Mouse (Mus musculus) frontal cortex, postnatal 36 days (tissue): Measurements from ENCODE around the gene Myo15b.
A peak's percentile ranks its signal among the peaks of the same experiment; 100 is the strongest.

ENCODE experiments used
- DNase-seq, 2 experiments: peaks; one replicate each; pipeline ENCODE4 v3.0.0; 2022; ENCODE audit warnings: low spot score in 2 of 2

The Myo15b gene

DNA sequence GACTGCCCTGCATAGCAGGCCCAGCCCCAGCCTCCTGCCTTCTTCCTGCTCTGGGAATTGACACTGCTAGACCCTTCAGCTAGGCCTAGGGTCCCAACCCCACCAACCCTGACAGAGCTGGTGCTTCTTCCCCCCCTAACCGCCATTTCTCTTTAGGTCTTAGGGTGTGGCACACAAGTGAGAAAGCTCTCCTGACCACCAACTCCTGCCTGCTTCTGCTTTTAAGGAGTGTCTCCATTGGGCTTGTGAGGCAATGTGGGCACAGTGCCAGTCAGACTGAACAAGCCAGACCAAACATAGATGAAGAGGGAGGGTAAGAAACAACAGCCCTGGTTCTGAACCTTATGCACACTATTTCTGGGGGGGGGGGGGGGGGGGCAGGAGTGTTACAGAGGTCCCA, 44.6 kb downstream of the Myo15b start:
- DNase-seq, result no peak

DNA sequence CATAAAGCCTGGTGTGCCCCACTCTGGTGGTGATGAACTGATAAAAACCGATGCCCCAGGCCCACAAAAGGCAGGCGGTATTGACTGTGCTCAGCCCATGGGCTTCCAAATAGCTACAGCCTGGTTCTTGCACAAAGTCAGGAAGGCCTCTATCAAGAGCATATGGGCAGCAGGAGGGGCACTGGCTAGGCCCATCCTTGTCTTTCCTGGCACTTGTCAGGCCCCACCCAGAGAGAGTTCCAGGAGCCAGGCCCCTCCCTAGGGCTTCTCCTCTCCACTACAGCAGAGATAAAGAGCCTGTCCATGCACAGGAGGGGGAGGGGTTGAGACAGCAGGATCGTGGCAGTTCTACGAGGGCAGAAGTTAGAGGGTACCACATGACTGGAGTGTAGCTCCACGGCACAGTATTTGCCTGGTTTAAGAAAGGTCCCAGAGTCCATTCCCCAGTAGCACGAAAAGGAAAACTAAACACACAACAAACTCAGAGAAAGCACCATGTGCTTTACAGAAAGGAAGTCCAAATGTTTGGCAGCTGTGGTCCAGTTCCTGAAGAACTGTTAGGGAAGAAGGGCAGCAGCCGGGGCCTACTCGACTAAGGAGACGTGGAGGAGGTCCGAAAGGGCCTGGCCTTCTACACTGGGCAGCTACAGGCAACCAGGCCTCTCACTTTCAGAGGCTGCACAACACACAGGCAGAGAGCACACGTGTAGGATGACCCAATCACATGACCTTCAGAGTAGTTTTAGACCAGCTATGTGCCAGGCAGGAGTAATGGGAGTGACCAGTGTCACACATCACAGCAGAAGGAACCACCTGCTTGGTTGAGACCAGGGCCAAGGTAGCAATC, 45.4 kb downstream of the Myo15b start:
- DNase-seq, result no peak

- DNase-seq, result no peak
These were observed 46.2 kb downstream of the Myo15b start for GRCm38 (mm10) chr11:115904231-115904955.

GRCm38 (mm10) chr11:115904956-115905790, 47.0 kb downstream of the Myo15b start:
- DNase-seq, result peak; percentile 28 to 35

DNA sequence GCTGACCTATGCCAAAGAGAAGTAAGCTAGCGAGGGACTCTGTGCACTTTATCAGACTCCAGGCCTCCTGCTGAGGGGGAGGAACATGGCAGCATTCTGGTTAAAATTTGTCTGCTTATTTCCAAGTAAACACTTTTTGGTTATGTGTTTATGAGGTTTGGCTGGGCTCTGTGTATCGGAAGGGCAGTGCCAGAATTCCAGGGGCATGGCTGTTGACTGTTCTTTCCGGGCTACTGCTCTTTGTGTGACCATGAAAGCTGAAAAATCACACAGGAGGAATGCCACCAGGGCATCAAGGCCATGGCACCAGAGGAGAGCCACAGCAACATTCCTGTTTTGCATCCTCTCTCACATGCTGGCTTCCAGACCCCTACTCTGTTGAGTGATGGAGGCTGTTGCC, 47.9 kb downstream of the Myo15b start:
- no peak for DNase-seq

DNA sequence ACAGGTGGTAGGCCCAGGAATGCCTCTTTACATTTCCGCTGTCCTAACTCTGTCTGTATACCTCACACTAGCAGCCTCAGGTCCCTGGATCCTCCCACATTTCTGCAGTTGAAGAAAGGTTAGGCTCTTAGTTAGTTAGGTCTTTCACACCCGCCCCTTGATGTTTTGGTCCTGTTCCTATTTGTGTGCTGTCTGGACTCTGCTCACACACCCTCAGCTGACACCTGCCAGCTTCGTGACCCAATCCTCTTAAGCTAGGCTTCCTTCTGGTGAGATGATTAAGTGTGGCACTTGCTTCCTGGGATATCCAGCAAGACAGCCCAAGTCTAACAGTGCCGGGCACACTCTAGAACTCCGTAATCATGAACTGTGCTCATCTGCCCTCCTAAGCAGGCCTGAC, 48.3 kb downstream of the Myo15b start:
- DNase-seq, result no peak

DNA sequence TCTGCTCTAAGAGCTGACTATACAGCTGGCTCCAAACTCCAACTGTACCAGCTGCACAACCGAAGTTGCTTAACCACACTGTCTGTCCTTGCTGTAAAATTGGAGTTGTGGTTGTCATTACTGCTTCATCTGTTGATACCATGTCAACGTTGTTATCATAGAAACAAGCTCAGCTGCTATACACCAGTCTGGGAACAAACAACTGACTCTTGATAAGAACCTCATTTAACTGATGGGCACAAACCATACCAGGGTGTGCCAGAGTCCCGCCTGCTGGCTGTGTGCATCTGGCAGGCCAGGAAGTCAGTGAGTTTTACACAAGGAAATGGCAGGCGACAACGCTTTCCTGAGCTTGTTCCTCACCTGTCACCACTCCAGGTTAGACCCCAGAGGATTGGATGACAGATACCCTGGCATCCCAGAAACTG, 52.9 kb downstream of the Myo15b start:
- no peak for DNase-seq

- DNase-seq, result no peak
These were observed 53.6 kb downstream of the Myo15b start, which contains the start of gene Smim6 for GRCm38 (mm10) chr11:115911632-115912376. TSS of gene Smim6 (plus strand) at chr11:115912017.

DNA sequence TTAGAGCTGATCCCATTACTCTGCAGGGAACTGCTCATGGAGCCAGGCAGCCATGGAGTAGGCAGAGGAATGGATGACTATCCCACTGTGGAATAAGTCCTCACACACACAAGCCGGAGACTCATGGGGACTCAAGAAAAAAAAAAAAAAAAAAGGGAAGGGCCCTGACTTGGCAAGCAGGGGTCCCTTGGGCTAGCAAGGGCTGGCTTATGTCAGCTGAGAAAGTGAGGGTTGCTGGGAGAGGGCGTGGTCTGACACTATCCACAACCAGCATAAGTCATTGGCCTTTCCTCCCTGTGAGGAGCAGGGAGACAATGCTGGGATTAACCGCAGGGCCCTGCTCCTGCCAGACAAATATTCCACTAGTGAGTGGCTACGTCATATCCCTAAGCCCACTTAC, 58.4 kb downstream of the Myo15b start:
- no peak for DNase-seq

DNA sequence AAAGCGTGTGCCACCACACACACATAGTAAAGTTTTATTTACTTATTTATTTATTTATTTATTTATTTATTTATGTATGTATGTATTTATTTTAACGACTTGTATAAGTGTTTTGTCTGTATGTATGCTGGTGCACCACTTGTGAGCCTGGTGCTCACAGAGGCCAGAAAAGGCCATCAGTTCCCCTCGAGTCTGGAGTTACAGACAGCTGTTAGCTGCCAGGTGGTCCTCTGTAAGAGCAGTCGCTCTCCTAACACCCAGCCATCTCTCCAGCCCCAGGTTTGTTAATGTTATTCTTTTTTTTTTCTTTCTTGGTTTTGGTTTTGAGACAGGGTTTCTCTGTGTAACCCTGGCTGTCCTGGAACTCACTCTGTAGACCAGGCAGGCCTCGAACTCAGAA, 60.4 kb downstream of the Myo15b start:
- DNase-seq, result no peak

DNA sequence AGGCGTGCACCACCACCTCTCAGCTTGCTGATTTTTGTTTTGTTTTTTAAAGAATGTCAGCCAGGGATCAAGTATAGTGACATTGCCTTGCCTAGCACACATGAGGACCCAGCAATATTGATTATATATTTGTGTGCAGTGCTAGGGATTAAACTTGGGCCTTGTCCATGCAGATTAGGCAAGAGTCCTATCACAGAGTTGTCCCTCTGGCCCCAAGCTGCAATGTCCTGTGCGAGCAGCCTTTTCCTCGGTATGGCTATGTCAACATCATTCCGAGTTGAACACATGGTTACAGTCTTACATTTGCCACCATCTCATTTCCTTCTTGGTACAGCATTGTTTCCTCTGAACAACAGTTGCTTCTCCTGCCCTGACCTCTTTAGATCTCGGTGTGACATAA, 60.9 kb downstream of the Myo15b start:
- no peak for DNase-seq

GRCm38 (mm10) chr11:115920110-115920818, 62.1 kb downstream of the Myo15b start:
- peak in 1 of 2 experiments; percentile 57 for DNase-seq

DNA sequence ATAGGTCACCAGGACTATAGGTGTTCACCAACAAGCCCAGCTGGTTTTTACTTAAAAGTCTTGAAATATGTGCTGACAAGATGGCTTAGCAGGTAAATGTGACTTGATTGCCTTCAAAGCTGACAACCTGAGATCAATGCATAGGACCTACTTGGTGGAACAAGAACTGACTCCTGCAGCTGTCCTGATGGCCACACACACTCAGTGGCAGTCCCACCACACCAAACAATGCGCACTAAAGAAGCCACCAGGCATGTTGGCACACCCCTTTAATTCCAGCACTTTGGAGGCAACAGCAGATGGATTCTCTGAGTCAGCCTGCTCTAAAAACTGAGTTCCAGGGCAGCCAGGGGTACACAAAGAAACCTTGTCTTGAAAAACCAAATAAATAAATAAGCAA, 63.8 kb downstream of the Myo15b start:
- no peak for DNase-seq

- no peak for DNase-seq
These were observed 70.8 kb downstream of the Myo15b start for GRCm38 (mm10) chr11:115929031-115929430.

- DNase-seq, result no peak
These were observed 71.6 kb downstream of the Myo15b start for GRCm38 (mm10) chr11:115929818-115930217.

- no peak for DNase-seq
These were observed 73.0 kb downstream of the Myo15b start for GRCm38 (mm10) chr11:115931235-115931634.

DNA sequence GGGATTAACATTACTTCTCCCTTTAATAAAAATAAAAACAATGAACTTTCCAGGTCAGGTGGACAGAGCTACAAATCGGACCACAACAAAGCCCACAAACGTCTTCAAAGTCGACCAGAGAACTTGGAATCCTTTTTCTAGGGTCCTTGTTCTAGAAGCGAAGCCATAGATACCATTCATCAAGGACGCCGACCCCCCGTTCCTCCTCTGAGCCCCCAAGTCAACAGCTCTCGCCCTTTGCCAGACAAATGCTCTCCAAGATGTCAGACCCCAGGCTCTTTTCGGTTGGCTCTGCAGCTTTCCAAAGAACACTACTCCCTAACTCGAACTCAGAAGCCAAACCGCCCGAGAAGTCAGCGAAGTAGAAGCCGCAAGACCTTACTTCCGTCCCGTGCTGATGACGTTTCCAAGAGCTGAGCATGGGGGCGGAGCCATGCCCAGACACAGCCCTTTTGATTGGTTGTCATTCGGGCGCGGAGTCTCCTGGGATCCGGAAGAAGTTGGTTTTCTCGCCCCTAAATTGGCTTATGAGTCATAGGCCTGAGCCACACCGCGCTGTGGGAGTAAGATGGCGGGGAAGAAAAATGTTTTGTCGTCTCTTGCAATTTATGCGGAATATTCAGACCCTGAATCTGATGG, 75.0 kb downstream of the Myo15b start, which contains the start of the genes Sap30bp and Recql5:
Sap30bp (plus strand) TSS at position 175 of the 639 bp plus-strand sequence.
Recql5 (minus strand) TSS at position 370 of the 639 bp plus-strand sequence.
- DNase-seq, result peak; percentile 97 to 99

DNA sequence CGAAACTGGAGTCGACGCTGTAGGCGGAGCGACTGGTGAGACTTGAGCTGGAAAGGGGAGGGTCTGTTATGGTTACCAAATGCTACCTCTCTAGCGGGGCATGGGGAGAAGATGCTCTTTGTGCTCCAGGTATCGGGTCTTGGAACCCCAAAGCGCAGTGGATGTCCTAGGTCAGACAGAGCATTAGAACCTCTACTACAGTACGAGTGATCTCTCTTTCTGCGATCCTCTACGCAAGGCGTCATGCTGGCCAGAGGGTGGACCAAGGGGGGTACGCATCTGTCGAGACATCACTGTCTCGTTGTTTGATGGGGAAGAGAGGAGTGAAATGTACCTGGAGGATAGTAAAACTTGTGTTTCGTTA, 75.5 kb downstream of the Myo15b start:
- DNase-seq, result no peak

GRCm38 (mm10) chr11:115939690-115940329, 81.6 kb downstream of the Myo15b start:
- DNase-seq, result peak; percentile 59 to 84

- DNase-seq, result no peak
These were observed 83.8 kb downstream of the Myo15b start for GRCm38 (mm10) chr11:115941980-115942379.
